Mouse (Mus musculus) lung, postnatal 25 days (tissue): ENCODE measurements around the gene 4933427D14Rik.
"Not testable (repeated sequence)": the region's sequence is repeated elsewhere in the genome, so short reads cannot be mapped to it uniquely, and the experiment has no call there.

Experiments used
- DNase-seq: peaks from one replicate; pipeline ENCODE4 v3.0.0; 2022; ENCODE audit warnings: low spot score

Gene 4933427D14Rik

GRCm38 (mm10) chr11:72203440-72203839, 3.8 kb downstream of the 4933427D14Rik start:
- DNase-seq: no peak

DNA sequence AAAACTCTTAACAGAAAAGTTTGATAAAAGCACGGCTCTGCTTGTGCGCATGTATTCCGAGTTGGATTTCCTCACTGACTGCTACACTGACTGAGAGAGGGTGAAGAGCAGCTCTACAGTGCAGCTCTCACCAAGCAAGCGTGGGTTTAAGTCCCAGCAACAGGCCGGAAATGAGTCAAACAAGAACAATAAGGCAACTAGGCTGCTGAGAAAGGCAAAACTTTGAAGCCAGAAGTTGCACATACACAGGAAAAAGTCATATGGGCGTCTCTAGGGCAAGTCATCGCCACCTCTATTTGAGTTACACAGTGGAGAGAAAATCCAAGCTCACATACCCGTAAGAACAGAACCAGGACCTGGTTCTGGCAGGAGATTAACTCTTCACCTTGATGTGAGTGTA, 10.8 kb downstream of the 4933427D14Rik start:
- no peak for DNase-seq

DNA sequence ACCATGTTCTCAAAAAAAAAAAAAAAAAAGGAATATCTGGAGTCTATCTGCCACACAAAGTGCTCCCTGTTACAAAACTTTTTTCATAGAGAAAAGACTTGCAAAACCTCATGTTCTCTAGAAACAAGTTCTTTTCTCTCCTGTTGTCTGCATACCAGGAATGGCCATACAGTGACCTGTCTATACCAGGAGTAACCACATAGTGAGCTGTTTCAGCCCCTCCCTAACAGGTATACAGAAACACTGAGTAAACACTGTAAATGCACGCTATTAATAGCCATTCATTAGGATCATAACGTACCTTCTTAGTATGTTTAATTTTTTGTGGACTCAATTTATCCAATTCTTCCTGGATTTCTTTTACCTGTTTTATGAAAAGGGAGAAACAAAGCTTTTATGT, 13.0 kb downstream of the 4933427D14Rik start:
- no peak for DNase-seq

DNA sequence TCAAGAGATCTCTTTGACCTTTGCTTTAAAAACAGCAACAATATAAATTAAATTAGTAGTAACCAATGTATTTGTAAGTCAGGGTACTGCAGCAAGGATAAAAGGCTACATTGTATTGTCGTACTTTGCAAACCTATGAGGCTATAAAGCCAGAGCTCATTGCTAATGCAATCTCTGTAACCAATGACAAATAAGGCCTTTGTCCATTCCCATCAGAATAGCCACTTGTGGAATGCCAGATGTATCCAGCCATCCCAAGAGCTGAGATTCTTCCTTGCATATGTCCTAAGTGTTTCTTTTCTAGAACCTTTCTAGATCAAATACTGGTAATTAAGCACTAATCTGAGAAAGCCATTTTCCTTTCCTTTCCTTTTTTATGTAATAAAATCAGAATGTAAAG, 16.4 kb downstream of the 4933427D14Rik start:
- DNase-seq: no peak

GRCm38 (mm10) chr11:72184252-72184651, 23.0 kb downstream of the 4933427D14Rik start:
- no peak for DNase-seq

GRCm38 (mm10) chr11:72181136-72181535, 26.1 kb downstream of the 4933427D14Rik start:
- no peak for DNase-seq

DNA sequence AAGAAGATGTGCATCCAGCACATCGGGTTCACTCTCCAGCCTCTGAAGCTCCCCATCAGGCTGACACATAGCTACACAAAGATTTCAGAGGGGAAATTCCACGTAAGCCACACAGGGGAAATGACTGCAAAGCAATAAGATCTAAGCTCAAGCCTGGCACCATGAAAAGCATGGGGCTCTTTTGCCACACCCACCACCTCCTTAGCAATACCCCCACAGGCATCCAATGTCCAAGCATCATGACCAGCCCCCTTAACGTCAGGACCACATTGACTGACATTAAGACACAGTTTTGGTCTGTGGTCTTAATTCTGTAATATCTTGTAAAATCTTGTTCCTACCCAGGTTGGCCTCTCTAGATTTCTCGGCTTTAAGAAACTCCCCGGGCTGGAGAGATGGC, 26.7 kb downstream of the 4933427D14Rik start:
- no peak for DNase-seq

DNA sequence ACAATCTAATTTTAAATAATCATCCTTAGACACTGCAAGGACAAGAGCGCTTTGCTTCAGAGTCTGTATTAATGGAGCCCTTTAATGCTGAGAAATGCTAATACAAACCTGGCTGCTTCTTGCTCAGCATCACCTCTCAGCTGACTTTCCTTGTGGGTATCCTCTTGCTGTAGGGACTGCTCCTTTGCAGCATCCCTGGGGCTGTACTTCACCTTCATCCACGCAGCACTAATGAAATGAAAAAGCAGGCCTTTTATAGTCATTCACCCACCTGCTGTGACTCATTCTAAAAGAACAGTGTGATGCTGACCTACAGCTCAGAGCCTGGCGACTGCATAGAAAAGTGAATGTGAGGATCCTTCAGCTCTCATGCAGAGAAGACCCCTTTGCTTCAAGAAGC, 30.7 kb downstream of the 4933427D14Rik start:
- DNase-seq: no peak

DNA sequence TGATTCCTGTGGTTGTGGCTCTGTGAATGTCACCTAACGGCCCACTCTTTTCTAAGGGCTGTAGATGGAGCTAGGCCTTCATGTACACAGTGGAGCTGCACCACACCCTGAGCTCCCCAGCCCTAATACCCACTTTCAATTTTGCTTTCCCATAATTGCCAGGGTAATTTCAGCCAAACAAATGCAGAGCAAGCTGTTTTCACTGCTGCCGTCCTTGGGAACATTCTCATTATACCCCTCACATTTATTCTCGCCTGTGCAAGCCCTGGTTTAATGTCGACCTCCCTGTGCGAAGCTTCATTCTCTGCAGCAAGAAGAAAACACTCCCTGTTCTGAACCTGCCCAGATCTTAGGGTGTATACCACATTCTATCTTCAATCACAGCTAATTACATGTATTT, 31.3 kb downstream of the 4933427D14Rik start:
- DNase-seq: no peak

DNA sequence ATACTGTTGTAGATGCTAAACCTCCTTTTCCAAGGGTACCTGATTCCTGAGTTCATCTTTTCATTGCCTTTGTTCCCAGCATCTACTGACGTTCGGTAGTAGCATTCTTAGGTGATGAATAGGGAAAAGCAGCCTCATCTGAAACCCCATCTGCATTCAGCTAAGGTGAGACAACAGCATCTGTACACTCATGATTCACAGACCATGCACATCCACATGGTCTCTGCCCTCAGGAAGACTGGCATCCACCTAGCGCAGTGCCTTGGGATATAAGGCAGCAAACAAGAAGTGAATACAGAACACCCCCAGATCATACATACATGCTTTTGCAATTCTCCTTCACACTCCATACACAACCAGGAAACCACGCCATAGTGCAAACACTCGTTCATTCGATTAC, 32.5 kb downstream of the 4933427D14Rik start:
- no peak for DNase-seq

GRCm38 (mm10) chr11:72173506-72173905, 33.8 kb downstream of the 4933427D14Rik start:
- DNase-seq: no peak

DNA sequence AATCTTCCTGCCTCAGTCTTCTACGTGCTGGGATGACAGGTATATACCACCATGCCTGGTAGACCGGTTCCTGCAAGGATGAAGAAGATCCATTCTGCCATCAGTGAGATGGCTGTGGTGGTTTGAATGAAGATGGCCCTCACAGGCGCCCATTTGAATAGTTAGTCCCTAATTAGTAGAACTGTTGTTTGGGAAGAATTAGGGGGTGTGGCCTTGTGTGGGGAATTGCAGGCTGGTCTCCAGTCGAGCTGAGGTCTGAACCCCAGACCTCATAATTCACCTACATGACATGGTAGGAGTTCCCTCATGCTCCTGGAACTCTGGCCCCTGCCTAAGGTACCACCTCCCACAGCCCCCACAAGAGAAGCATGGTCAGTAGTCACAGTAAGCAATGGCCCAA, 35.4 kb downstream of the 4933427D14Rik start:
- DNase-seq: not testable (repeated sequence)

DNA sequence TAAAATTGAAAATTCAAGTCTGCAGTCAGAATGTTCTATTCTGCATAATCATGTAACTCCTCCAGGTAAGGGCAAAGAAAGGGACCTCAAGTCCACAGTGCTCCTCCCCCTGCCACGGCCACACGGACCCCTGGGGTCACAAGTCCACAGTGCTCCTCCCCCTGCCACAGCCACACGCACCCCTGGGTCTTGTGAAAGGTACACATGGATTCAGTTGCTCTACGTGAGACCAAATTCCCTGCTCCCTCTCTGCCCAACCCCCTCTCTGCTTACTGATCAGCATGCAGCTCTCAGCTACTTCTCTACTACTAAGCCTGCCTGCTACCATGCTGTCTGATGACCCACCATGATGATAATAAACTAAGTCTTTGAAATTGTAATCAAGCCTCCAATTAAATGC, 37.4 kb downstream of the 4933427D14Rik start:
- DNase-seq: no peak

DNA sequence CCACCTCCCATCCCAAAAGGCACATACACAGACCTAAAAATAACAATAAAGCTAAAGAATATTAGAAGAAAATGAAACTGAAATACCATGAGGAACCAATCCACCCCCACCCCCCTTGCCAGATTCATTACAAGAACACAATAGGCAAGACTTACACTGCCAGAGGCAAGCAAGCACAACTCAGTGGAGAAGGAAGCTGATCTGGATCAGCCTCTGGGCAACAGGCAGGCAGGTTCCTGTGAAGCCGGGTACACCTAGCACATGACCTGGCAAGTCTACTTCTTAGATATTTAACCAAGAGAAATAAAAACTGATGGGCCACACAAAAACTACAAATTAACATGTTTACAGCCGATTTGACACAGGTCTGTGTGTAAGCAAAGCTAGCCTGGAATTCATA, 44.1 kb downstream of the 4933427D14Rik start:
- no peak for DNase-seq

DNA sequence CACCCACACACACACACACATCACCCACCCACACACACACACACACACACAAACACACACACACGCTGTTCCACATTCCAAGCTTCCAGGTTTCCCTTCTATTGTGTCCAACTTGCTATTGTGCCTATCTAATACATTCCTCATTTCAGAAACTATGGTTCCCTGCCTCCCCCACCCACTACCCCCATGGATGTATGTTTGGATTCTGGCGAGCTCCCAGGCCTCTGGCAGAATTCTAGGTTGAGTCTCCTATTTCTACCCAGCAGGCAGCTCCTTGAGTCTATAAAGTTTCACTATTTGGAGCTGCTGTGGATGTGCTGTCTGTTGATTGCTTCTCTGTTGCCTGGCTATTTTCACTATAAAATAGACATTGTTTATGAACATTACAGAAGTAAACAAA, 50.6 kb downstream of the 4933427D14Rik start:
- no peak for DNase-seq

- DNase-seq: no peak
These were observed 51.3 kb downstream of the 4933427D14Rik start for GRCm38 (mm10) chr11:72155981-72156428.

GRCm38 (mm10) chr11:72155186-72155980, 51.9 kb downstream of the 4933427D14Rik start:
- DNase-seq: no peak

DNA sequence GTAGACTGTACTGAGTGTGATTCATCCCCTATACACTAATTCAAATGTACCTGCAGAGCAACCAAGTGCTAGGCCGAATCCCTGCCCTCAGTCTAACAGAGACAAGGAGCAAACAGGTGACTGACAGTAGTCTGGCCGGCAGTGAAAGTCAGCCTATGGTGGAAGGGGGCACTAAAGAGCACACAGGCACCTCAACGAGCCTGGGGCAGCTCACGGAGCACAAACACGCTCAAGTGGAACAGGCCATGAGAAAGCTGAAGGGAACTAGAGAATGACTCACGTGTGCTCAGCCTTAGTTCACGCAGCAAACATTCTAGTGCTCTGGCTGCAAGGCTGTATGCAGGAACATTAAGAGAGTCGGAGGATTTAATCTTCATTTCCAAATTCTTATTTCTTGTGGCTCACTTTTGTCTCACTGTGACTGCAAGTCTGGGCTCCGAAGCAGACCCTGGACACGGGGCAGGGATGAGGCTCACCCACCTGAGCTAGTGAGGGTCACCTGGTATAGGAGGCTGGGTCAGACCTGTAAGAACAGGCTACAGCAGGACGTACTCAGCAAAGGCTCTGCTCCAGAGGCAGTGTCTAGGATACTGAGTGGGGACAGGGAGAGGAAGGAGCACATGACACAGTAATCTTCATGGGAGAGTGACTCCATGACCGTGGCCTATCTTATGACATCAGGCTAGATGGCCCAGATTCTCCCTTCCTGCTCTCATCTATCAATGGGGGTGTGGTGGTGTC, 54.0 kb downstream of the 4933427D14Rik start:
- DNase-seq: peak; percentile 48

GRCm38 (mm10) chr11:72151120-72151519, 56.1 kb downstream of the 4933427D14Rik start:
- DNase-seq: peak; percentile 73

DNA sequence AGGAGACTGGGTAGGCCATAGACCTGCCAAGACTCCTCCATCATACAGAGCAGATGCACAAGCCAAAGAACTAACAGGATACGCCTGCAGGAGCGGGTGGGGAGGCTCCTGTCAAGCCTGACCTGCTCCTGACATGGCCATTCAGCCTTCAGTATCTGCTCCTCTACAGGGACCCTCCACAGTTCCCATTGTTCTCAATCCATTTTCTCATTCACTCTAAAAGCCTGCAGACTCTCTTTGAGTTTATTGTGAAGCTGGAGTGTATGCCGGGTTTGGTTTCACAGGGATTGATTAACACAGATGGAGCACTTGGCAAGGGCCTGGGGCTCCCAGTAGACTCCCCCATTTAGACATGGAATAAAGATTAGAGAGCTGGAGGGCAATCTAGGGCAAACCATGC, 59.3 kb downstream of the 4933427D14Rik start:
- DNase-seq: no peak

DNA sequence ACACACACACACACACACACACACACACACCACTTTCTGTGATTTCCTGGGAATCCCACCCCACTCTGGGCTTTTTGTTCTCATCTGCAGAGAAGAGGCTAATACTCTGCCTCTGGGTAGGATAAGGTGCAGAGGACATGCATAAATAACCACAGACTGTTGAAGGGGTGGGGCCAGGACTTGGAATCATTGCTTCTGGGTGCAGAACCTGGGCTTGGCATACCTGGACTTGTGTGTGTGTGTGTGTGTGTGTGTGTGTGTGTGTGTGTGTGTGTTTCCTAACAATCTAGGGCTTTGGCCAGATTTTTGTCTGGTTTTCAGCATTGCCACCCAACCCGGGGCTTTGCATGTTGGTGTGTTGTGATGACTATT, 61.4 kb downstream of the 4933427D14Rik start:
- DNase-seq: no peak

- peak; percentile 59 for DNase-seq
These were observed 61.9 kb downstream of the 4933427D14Rik start for GRCm38 (mm10) chr11:72145182-72145876.

- DNase-seq: peak; percentile 77
These were observed 64.4 kb downstream of the 4933427D14Rik start for GRCm38 (mm10) chr11:72142889-72143288.
